Comparison of ENCODE assay signal across 9 mouse cellular contexts in the genomic region with DNA sequence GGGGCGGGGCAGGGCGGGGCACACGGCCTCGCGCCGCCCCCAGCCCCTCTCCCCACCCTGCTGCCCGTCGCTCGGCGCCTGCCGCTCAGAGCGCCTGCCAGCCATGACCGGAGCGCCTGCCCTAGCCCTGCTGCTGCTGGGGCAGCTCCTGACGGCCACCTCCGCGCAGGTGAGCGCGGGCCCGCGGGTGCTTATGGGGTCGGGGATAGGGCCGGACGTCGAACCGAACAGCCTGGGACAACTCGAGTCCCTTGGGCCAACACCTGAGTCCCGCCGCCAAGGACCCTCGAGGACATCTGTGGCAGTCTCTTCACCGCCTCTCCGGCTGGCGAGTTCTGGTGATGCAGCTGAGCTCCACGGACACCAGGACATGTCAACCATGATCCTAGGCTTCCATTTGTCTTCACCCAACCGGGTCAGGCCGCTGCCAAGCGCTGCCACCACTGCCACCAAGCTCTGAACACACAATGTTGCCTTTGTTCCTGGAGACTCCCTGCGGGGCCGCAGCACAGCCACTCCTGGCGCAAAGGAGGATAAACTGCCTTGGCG. TPM values are rescaled to one million over a fixed set of nuclear protein-coding genes. Genes with fewer than 3 reads are reported as not detected.
DNase-seq lines count a peak whose midpoint lies in the region; ATAC-seq and TF ChIP-seq lines count a peak whose summit lies in the region.
"Had no signal": no experiment of that assay in that cellular context is flagged by ENCODE, and none has a peak within 500 bp of the region (broad histone marks: within the 10 kb centered on the region; RNA-seq: fewer than 3 reads in every experiment).

No protein-coding gene starts in this region.

- no peak for TF ChIP-seq CTCF in ES-Bruce4 (IDR thresholded peaks at IDR 0.05; ENCODE audit: low read depth, low read length)

- peaks cover 16% of the 10 kb centered on the region for H3K36me3 ChIP-seq in heart, embryonic 11.5 days (ENCODE audit: control insufficient read depth, insufficient read depth, low read length)
- H3K36me3 ChIP-seq in ES-Bruce4 (ENCODE audit: control insufficient read depth, insufficient read depth, low read length, poor library complexity, severe bottlenecking): 0 out of 2 replicates have a peak, but pooled peaks cover 4% of the 10 kb centered on the region
- peaks cover 26% of the 10 kb centered on the region for H3K36me3 ChIP-seq in forebrain, embryonic 12.5 days (replicated peaks)
- H3K36me3 ChIP-seq in liver, embryonic 15.5 days (replicated peaks): peaks cover 25% of the 10 kb centered on the region

- no peak; the same call in 1 of the 2 replicates for ATAC-seq in heart, embryonic 11.5 days (replicated peaks; ENCODE audit: insufficient number of reproducible peaks, low FRiP score, low TSS enrichment)
- ATAC-seq in forebrain, embryonic 12.5 days (ENCODE audit: low FRiP score): peak; percentile 68; the same call in 1 of the 2 replicates
- ATAC-seq in liver, embryonic 15.5 days (ENCODE audit: insufficient read depth): no peak
- ATAC-seq in CD4-positive, CD25-positive, alpha-beta regulatory T cell, adult 4 months: no peak

- 4% methylated on average over 41 of the region's 41 CpGs for whole genome bisulfite sequencing in heart, embryonic 11.5 days (ENCODE audit: insufficient replicate concordance)
- WGBS in forebrain, embryonic 12.5 days: under 1% methylated on average over 41 of the region's 41 CpGs
- WGBS in liver, embryonic 15.5 days (ENCODE audit: insufficient replicate concordance): 8% methylated on average over 41 of the region's 41 CpGs

- peak overlapping the region; percentile 38 for H3K4me3 ChIP-seq in heart, embryonic 11.5 days (ENCODE audit: low read depth, low read length)
- H3K4me3 ChIP-seq in ES-Bruce4 (ENCODE audit: low read depth, low read length): peak overlapping the region; percentile 57
- H3K4me3 ChIP-seq in forebrain, embryonic 12.5 days (replicated peaks): peak overlapping the region; percentile 36
- no peak overlapping the region for H3K4me3 ChIP-seq in liver, embryonic 15.5 days (replicated peaks)

- no peak for TF ChIP-seq EP300 in ES-Bruce4 (IDR thresholded peaks at IDR 0.05; ENCODE audit: insufficient read depth, low read depth, low read length)

- H3K9ac ChIP-seq in heart, embryonic 11.5 days (ENCODE audit: low read depth, low read length): peak overlapping the region; percentile 61
- peak overlapping the region; percentile 22; the same call in 1 of the 2 replicates for H3K9ac ChIP-seq in ES-Bruce4 (ENCODE audit: low read depth, poor library complexity, severe bottlenecking)
- H3K9ac ChIP-seq in forebrain, embryonic 12.5 days: peak overlapping the region; percentile 51
- H3K9ac ChIP-seq in liver, embryonic 15.5 days: no peak overlapping the region

- H3K4me2 ChIP-seq in heart, embryonic 11.5 days: peak overlapping the region; percentile 73
- peak overlapping the region; percentile 64 for H3K4me2 ChIP-seq in forebrain, embryonic 12.5 days
- H3K4me2 ChIP-seq in liver, embryonic 15.5 days: peak overlapping the region; percentile 13; the same call in 1 of the 2 replicates

- H3K27me3 ChIP-seq in heart, embryonic 11.5 days (ENCODE audit: control insufficient read depth, insufficient read depth, low read length): peaks cover 38% of the 10 kb centered on the region
- no peaks in the 10 kb centered on the region for H3K27me3 ChIP-seq in ES-Bruce4 (ENCODE audit: control insufficient read depth, insufficient read depth, low read length, poor library complexity, severe bottlenecking)
- H3K27me3 ChIP-seq in forebrain, embryonic 12.5 days: peaks cover 51% of the 10 kb centered on the region
- H3K27me3 ChIP-seq in liver, embryonic 15.5 days: peaks cover 34% of the 10 kb centered on the region

- H3K9me3 ChIP-seq in heart, embryonic 11.5 days (replicated peaks; ENCODE audit: control insufficient read depth, low read length): no peaks in the 10 kb centered on the region
- H3K9me3 ChIP-seq in ES-Bruce4 (replicated peaks; ENCODE audit: control insufficient read depth, insufficient read depth, low read length, poor library complexity, severe bottlenecking): no peaks in the 10 kb centered on the region
- no peaks in the 10 kb centered on the region for H3K9me3 ChIP-seq in forebrain, embryonic 12.5 days
- H3K9me3 ChIP-seq in liver, embryonic 15.5 days (replicated peaks): no peaks in the 10 kb centered on the region

- H3K27ac ChIP-seq in heart, embryonic 11.5 days (ENCODE audit: low read depth, low read length): no peak overlapping the region
- H3K27ac ChIP-seq in ES-Bruce4 (ENCODE audit: insufficient read depth, low read length): no peak overlapping the region
- H3K27ac ChIP-seq in forebrain, embryonic 12.5 days: no peak overlapping the region; the same call in 1 of the 2 replicates
- no peak overlapping the region for H3K27ac ChIP-seq in liver, embryonic 15.5 days (replicated peaks)
- H3K27ac ChIP-seq: macrophage had no signal

- H3K4me1 ChIP-seq in heart, embryonic 11.5 days (ENCODE audit: control insufficient read depth, insufficient read depth, low read length): no peaks in the 10 kb centered on the region; the same call in 1 of the 2 replicates
- H3K4me1 ChIP-seq in ES-Bruce4 (ENCODE audit: control insufficient read depth, insufficient read depth, low read length): peaks cover 2% of the 10 kb centered on the region
- peaks cover 23% of the 10 kb centered on the region for H3K4me1 ChIP-seq in forebrain, embryonic 12.5 days
- H3K4me1 ChIP-seq in liver, embryonic 15.5 days (replicated peaks): no peaks in the 10 kb centered on the region

- no peak for TF ChIP-seq POLR2A in ES-Bruce4 (IDR thresholded peaks at IDR 0.05; ENCODE audit: insufficient read depth, low read length)

- DNase-seq in heart, adult 11 months: no peak
- no peak for DNase-seq in adipocyte (ENCODE audit: low spot score)
- DNase-seq in thymus, adult 18-20 months: no peak

RNA-seq across cellular contexts. Expression of a gene that starts 0.6 kb away (rescaled TPM):
- 24.5 and 25.0 TPM in 2 replicates for polyA plus RNA-seq in heart, embryonic 11.5 days (2014; fragmentation: Nextera tagmentation; extraction: Ambion mirVana)
- polyA plus RNA-seq in ES-Bruce4 (2011; ENCODE audit: insufficient read depth, insufficient read length, low read depth, missing spikeins): 1.9 and 3.7 TPM in 2 replicates
- 25.7 and 28.6 TPM in 2 replicates for polyA plus RNA-seq in forebrain, embryonic 12.5 days (2016; fragmentation: Nextera tagmentation; extraction: Ambion mirVana)
- polyA plus RNA-seq in liver, embryonic 15.5 days (2015; fragmentation: Nextera tagmentation; extraction: Ambion mirVana): 1.4 and 3.5 TPM in 2 replicates
- 1 to 10 TPM in 1 of 2 experiments, under 1 TPM in 1; 0.40 to 2.3 TPM for polyA plus RNA-seq in CD4-positive, CD25-positive, alpha-beta regulatory T cell, adult 4 months (2017; shearing (Covaris generic))

RNA-seq across cellular contexts. Expression of a gene that starts 9.2 kb away (rescaled TPM):
- polyA plus RNA-seq in heart, embryonic 11.5 days (2014; fragmentation: Nextera tagmentation; extraction: Ambion mirVana): 68.2 and 70.7 TPM in 2 replicates
- polyA plus RNA-seq in ES-Bruce4 (2011; ENCODE audit: insufficient read depth, insufficient read length, low read depth, missing spikeins): 47.3 and 56.6 TPM in 2 replicates
- polyA plus RNA-seq in forebrain, embryonic 12.5 days (2016; fragmentation: Nextera tagmentation; extraction: Ambion mirVana): 96.7 and 96.8 TPM in 2 replicates
- 25.1 and 27.4 TPM in 2 replicates for polyA plus RNA-seq in liver, embryonic 15.5 days (2015; fragmentation: Nextera tagmentation; extraction: Ambion mirVana)
- 10 to 100 TPM; 11.0 to 13.1 TPM for polyA plus RNA-seq in CD4-positive, CD25-positive, alpha-beta regulatory T cell, adult 4 months (2017; shearing (Covaris generic))

RNA-seq across cellular contexts. Expression of a gene that starts 17.1 kb away (rescaled TPM):
- polyA plus RNA-seq in heart, embryonic 11.5 days (2014; fragmentation: Nextera tagmentation; extraction: Ambion mirVana): 23.1 and 23.9 TPM in 2 replicates
- polyA plus RNA-seq in ES-Bruce4 (2011; ENCODE audit: insufficient read depth, insufficient read length, low read depth, missing spikeins): 20.3 and 22.3 TPM in 2 replicates
- polyA plus RNA-seq in forebrain, embryonic 12.5 days (2016; fragmentation: Nextera tagmentation; extraction: Ambion mirVana): 49.7 and 50.5 TPM in 2 replicates
- polyA plus RNA-seq in liver, embryonic 15.5 days (2015; fragmentation: Nextera tagmentation; extraction: Ambion mirVana): 8.7 and 8.8 TPM in 2 replicates
- polyA plus RNA-seq in CD4-positive, CD25-positive, alpha-beta regulatory T cell, adult 4 months (2017; shearing (Covaris generic)): 10 to 100 TPM; 22.7 to 23.5 TPM

RNA-seq across cellular contexts. Expression of a gene that starts 44.3 kb away (rescaled TPM):
- 0.07 and 0.32 TPM in 2 replicates for polyA plus RNA-seq in heart, embryonic 11.5 days (2014; fragmentation: Nextera tagmentation; extraction: Ambion mirVana)
- polyA plus RNA-seq in ES-Bruce4 (2011; ENCODE audit: insufficient read depth, insufficient read length, low read depth, missing spikeins): 34.4 and 37.5 TPM in 2 replicates
- 0.15 and 0.26 TPM in 2 replicates for polyA plus RNA-seq in forebrain, embryonic 12.5 days (2016; fragmentation: Nextera tagmentation; extraction: Ambion mirVana)
- polyA plus RNA-seq in liver, embryonic 15.5 days (2015; fragmentation: Nextera tagmentation; extraction: Ambion mirVana): 0.05 TPM in 1 of 2 replicates, not detected in the other
- under 1 TPM in 1 of 2 experiments, not detected in 1; 0.23 TPM for polyA plus RNA-seq in CD4-positive, CD25-positive, alpha-beta regulatory T cell, adult 4 months (2017; shearing (Covaris generic))
- polyA plus RNA-seq: macrophage had no signal

Comparison
In these comparisons a context has a peak if more than half of its experiments do, and no peak if none do; other contexts are left out.
1. H3K4me2 ChIP-seq: peak in every context shown above with its lines; median percentile 73 in heart, embryonic 11.5 days; 64 in forebrain, embryonic 12.5 days; 13 in liver, embryonic 15.5 days.